Mouse (Mus musculus) lung, embryonic 16.5 days (tissue): ENCODE data around the gene Por. TPM values are rescaled to one million over a fixed set of nuclear protein-coding genes. Genes with fewer than 3 reads are reported as not detected.
A peak's percentile ranks its signal among the peaks of the same experiment; 100 is the strongest.

Source experiments
- ATAC-seq: fragments of 200-750 bp; cut with Nextera tagmentation; 2 replicates; pipeline ENCODE4 v1.8.0; 2017; ENCODE audit warnings: low read depth, mild to moderate bottlenecking, moderate library complexity
- H3K27ac ChIP-seq: fragments of 300-500 bp; sonication (generic); 2 replicates; pipeline ENCODE4 v1.5.1; 2014; ENCODE audit warnings: mild to moderate bottlenecking, control low read depth, low read length
- H3K27me3 ChIP-seq: fragments of 300-500 bp; sonication (generic); 2 replicates; pipeline ENCODE4 v1.6.1; 2014; ENCODE audit warnings: low read depth, low read length, mixed read lengths; ENCODE audit not compliant: control insufficient read depth, insufficient read depth
- H3K36me3 ChIP-seq: fragments of 300-500 bp; sonication (generic); 2 replicates; pipeline ENCODE4 v1.6.1; 2014; ENCODE audit warnings: low read length; ENCODE audit not compliant: control insufficient read depth, insufficient read depth
- H3K4me1 ChIP-seq: fragments of 300-500 bp; sonication (generic); replicated peaks from 2 replicates; pipeline ENCODE4 v1.6.1; 2014; ENCODE audit warnings: low read length, mixed read lengths; ENCODE audit not compliant: control insufficient read depth, insufficient read depth
- H3K4me2 ChIP-seq: fragments of 300-500 bp; sonication (generic); 2 replicates; pipeline ENCODE4 v1.6.1; 2014; ENCODE audit warnings: low read depth, low read length, control low read depth
- H3K4me3 ChIP-seq: fragments of 300-500 bp; sonication (generic); 2 replicates; pipeline ENCODE4 v1.5.1; 2014; ENCODE audit warnings: mild to moderate bottlenecking, low read length, control low read depth
- H3K9ac ChIP-seq: fragments of 300-500 bp; sonication (generic); 2 replicates; pipeline ENCODE4 v1.6.1; 2014; ENCODE audit warnings: low read length, control low read depth
- H3K9me3 ChIP-seq: fragments of 300-500 bp; sonication (generic); 2 replicates; pipeline ENCODE4 v1.6.1; 2016; ENCODE audit warnings: low read length; ENCODE audit not compliant: control insufficient read depth
- WGBS: fragments of 180-500 bp; shearing (Covaris S2); extraction: QIAGEN DNeasy Blood & Tissue Kit; methylation state at CpG from one replicate; pipeline ENCODE4 v1.1.7; 2014; 5-methylcytosine and 5-hydroxymethylcytosine counted together
- polyA plus RNA-seq: library from polyadenylated mRNA; unstranded; fragments of >200 nt; fragmentation: Nextera tagmentation; extraction: Ambion mirVana; gene quantifications from 2 replicates; pipeline ENCODE4 v1.2.1, GENCODE M21; 2015

The Por gene
- polyA plus RNA-seq, 1 experiment from 2014 or later = 77.4 TPM

DNA sequence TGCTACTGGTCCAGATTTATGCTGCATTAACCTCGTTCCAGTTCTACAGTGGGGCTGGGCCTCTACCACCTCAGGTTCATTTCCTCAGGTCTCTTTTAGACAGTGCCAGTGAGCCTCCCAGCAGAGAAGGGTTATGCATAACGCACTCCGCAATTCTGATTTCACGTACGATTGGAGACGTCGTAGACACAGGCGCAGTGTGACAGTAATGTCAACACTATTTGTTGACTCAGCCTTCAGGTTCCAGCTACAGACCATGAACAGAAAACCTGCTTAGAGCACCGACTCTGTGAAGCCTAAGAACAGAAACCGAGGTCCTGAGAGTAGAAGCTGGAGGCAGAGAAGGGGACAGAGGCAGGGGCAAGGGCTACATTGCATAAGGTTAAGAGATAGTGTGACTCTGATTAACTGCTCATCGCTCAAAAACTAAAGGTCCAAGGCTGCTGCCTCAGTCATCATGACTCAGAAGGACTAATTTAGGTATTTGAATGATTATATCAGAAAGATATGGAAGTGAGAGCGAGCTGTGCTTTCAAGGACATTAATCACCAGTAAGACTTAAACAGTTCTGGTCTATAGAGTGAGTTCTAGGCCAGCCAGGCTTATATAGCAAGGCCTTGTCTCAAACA, 13.2 kb downstream of the Por start:
- no peak overlapping the region for H3K27ac ChIP-seq
- H3K9ac ChIP-seq = no peak overlapping the region
- 59% methylated on average over 12 of the region's 12 CpGs for WGBS
- peaks cover 2% of the 10 kb centered on the region; the same call in 1 of the 2 replicates for H3K4me1 ChIP-seq
- no peak for ATAC-seq
- no peaks in the 10 kb centered on the region for H3K27me3 ChIP-seq
- H3K4me3 ChIP-seq = no peak overlapping the region
- H3K9me3 ChIP-seq = no peaks in the 10 kb centered on the region
- H3K4me2 ChIP-seq = no peak overlapping the region
- H3K36me3 ChIP-seq = no peaks in the 10 kb centered on the region

DNA sequence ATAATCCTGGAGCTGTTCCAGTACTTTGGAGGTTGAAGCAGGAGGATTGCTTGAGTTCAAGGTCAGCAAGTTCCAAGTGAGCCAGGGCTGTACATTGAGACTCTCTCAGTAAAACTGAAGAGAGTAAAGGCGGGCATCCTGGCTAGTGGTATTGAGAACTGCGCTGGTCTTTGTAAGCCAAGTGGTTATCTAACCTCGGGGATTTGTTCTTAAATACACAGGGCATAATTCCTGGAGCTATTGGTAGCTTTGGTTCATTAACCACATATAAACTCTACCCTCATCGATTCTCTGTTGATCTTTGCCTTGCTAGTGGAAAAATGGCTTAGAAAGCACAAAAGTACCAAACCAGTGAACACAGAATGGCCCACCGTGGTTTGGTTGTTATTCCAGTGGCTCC, 20.6 kb downstream of the Por start:
- no peaks in the 10 kb centered on the region for H3K27me3 ChIP-seq
- no peak overlapping the region for H3K9ac ChIP-seq
- WGBS = 79% methylated on average over 5 of the region's 5 CpGs
- no peaks in the 10 kb centered on the region for H3K9me3 ChIP-seq
- peak overlapping the region; percentile 71 for H3K4me2 ChIP-seq
- peaks cover 18% of the 10 kb centered on the region for H3K4me1 ChIP-seq
- peak overlapping the region; percentile 70 for H3K4me3 ChIP-seq
- no peak overlapping the region for H3K27ac ChIP-seq
- H3K36me3 ChIP-seq = no peaks in the 10 kb centered on the region
- ATAC-seq = no peak

DNA sequence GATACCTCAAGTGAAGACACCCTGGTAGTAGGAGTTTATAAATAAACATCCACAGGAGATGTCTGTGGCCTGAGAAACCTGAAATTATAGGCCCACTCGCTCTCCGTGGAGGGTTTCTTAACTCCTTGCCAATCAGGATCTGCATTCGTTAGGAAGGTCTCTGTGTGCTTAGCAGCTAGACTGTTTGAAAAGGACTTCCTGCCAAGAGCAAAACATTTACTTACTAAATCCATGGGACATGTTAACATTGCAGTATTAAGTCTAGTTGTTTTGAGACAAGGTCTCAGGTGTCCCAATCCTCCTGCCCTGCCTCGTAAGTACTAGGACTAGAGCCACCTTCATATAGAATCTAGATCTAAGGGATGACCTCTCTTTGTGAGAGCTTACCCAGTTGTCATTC, 21.4 kb downstream of the Por start:
- Histone ChIP-seq H3K27ac (no peak overlapping the region), H3K4me3 (no peak overlapping the region), H3K4me1 (peaks cover 18% of the 10 kb centered on the region), H3K4me2 (no peak overlapping the region), H3K36me3 (no peaks in the 10 kb centered on the region), H3K27me3 (no peaks in the 10 kb centered on the region), H3K9ac (no peak overlapping the region), H3K9me3 (no peaks in the 10 kb centered on the region)
- ATAC-seq = no peak
- WGBS = 63% methylated on average over 4 of the region's 4 CpGs

DNA sequence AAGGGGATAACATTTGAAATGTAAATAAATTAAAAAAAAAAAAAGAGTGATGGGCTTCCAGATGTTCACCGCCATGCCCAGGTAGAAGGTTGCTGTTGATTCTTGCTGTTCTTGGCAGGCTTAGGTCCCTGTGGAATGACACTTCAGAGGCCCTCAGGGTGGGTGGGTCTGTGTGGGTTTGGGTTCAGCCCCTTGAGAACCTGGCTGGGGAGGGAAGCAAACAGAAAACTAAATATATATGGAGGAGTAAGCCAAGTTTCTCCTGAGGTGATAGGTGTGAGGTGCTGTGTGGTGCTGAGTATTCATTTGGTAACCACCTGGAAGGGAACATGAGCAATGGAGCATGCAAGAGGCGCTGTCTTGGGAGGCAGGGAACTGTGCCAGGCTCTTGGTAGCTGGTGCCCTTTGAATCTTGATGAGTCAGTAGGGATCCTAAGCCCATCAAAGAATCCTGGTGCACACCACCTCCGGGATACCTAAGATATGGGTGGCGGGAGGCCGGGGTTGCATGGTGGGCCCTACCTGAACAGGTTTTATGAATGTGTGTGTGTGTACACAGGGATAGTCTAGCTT, 23.5 kb downstream of the Por start:
- H3K9me3 ChIP-seq = no peaks in the 10 kb centered on the region
- no peak for ATAC-seq
- peaks cover 16% of the 10 kb centered on the region for H3K4me1 ChIP-seq
- H3K9ac ChIP-seq = no peak overlapping the region
- H3K27ac ChIP-seq = no peak overlapping the region
- WGBS = 87% methylated on average over 5 of the region's 5 CpGs
- H3K27me3 ChIP-seq = no peaks in the 10 kb centered on the region
- no peak overlapping the region for H3K4me3 ChIP-seq
- H3K36me3 ChIP-seq = no peaks in the 10 kb centered on the region
- no peak overlapping the region for H3K4me2 ChIP-seq

DNA sequence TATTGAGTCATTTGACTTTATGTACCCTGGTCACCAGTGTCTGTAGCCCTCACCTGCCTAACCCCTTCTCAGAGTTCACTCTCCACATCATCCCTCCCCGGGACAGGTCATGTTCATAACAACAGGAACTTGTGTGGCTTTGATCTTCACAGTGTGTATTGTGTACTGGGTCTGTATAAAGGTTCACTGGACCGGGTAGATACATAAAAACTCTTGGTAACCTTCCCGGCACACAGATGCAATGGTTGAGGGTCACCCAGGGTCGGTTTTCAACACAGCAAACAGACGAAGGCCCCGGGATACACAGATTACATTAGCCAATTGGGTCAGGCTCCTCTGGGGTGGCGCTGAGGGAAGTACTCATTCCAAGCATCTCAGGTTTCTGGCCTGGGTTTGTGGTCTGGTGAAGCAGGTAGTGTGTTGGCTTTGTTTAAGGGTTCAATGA, 25.5 kb downstream of the Por start:
- Histone ChIP-seq H3K4me3 (no peak overlapping the region), H3K36me3 (no peaks in the 10 kb centered on the region), H3K9me3 (no peaks in the 10 kb centered on the region), H3K9ac (no peak overlapping the region), H3K4me2 (no peak overlapping the region), H3K27me3 (no peaks in the 10 kb centered on the region), H3K4me1 (peaks cover 8% of the 10 kb centered on the region), H3K27ac (no peak overlapping the region)
- WGBS = 37% methylated on average over 7 of the region's 7 CpGs
- ATAC-seq = no peak

DNA sequence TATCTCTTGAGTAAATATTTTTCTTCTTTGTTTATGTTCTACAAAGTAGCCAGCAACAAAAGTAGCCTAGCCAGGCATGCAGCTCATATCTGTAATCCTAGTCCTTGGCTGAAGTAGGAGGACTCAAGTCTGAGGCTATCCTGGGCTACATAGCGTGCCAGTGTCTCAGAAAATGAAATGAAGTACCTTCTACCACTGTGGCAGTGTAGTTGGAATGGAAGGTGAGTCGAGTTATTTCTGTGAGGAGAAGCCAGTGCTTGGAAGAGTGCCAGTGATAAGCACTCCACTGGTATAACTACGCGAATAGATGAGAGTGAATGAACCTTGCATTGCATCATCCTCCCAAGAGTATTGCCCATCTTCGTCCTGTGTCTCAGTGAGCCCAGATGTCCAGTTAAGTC, 27.9 kb downstream of the Por start:
- Histone ChIP-seq H3K9me3 (no peaks in the 10 kb centered on the region), H3K4me3 (no peak overlapping the region), H3K4me2 (no peak overlapping the region), H3K36me3 (no peaks in the 10 kb centered on the region), H3K27ac (no peak overlapping the region), H3K4me1 (peaks cover 8% of the 10 kb centered on the region), H3K27me3 (no peaks in the 10 kb centered on the region), H3K9ac (no peak overlapping the region)
- 60% methylated on average over 5 of the region's 5 CpGs for WGBS
- ATAC-seq = no peak

DNA sequence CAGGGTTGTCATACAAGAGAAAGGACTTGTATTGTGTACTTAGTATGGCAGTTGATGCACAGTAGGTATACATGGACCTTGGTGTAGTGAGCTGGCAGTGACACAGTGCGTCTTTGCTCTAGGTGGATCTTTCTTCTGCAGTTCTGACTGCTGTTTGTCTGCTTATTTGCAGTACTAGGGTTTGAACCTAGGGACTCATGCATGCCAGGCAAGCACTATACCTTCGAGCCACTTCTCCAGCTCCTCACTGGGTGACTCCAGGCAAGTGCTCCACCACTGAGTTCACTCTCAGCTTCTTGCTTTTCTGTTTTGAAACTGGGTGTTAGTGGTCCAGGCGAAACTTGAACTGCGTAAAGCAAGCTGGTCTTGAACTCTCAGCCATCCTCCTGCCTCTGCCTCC, 31.8 kb downstream of the Por start:
- Histone ChIP-seq H3K4me1 (peaks cover 9% of the 10 kb centered on the region), H3K36me3 (no peaks in the 10 kb centered on the region), H3K27ac (no peak overlapping the region), H3K9ac (no peak overlapping the region), H3K4me3 (no peak overlapping the region), H3K9me3 (no peaks in the 10 kb centered on the region), H3K4me2 (no peak overlapping the region), H3K27me3 (no peaks in the 10 kb centered on the region)
- ATAC-seq = no peak
- WGBS = 94% methylated on average over 4 of the region's 4 CpGs

DNA sequence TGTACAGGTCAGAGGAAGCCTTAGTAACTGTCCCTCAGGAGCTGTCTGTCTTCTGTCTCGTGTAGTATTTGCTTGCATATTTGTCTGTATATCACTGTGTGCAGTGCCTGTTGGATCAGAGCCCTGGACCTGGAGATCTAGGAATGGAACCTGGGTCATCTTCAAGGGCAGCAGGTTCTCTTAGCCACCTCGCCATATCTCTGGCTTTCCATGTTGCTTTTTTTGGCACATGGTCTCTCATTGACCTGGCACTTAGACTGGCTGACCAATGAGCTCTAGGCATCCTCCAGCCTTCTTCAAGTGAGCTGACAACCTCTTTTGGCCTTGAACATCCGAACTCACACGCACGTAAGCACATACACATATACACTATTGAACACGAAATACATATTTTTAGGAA, 32.4 kb downstream of the Por start:
- ATAC-seq = no peak

DNA sequence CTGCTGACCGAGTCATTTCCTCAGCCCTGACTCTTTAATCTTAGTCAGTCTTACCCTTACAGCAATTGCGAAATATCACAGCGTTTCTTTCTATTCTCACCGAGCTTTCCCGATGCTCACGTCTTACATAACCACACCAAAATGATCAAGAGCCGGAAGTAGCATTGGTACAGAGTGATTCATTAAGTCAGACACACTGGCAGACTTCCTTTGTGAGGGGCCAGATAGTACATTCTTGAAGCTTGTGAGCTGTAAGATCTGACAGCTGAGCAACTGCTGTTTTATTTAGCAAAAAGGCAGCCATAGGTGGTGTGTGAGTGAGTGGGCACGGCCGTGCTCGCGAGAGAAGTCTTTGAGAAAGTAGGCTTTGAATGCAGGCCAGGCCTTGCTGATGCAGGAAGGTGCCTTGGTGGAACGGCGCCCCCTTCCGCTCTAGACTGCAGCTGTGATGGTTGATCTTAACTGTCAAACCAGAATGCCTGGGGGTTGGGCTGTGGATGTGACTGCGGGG, 32.9 kb downstream of the Por start:
- Histone ChIP-seq H3K36me3 (peaks cover 1% of the 10 kb centered on the region; the same call in 1 of the 2 replicates), H3K4me2 (no peak overlapping the region), H3K9me3 (no peaks in the 10 kb centered on the region), H3K27me3 (no peaks in the 10 kb centered on the region), H3K4me3 (no peak overlapping the region), H3K9ac (no peak overlapping the region), H3K4me1 (peaks cover 7% of the 10 kb centered on the region), H3K27ac (peak overlapping the region; percentile 59)
- peak; percentile 80 for ATAC-seq
- WGBS = 37% methylated on average over 15 of the region's 15 CpGs

More for the DNA sequence above, 32.4 kb downstream of the Por start:
- Histone ChIP-seq H3K4me3 (no peak overlapping the region), H3K27me3 (no peaks in the 10 kb centered on the region), H3K9me3 (no peaks in the 10 kb centered on the region), H3K27ac (peak overlapping the region; percentile 59), H3K9ac (no peak overlapping the region), H3K4me1 (peaks cover 9% of the 10 kb centered on the region), H3K36me3 (no peaks in the 10 kb centered on the region; the same call in 1 of the 2 replicates), H3K4me2 (no peak overlapping the region)
- WGBS = 78% methylated on average over 6 of the region's 6 CpGs
